Mouse (Mus musculus): ENCODE results near the gene Upf3b. TPM values are rescaled to one million over a fixed set of nuclear protein-coding genes. Genes with fewer than 3 reads are reported as not detected.
A peak's percentile ranks its signal among the peaks of the same experiment; 100 is the strongest.
"Not testable (repeated sequence)": the region's sequence is repeated elsewhere in the genome, so short reads cannot be mapped to it uniquely, and the experiment has no call there.

The Upf3b gene
- polyA plus RNA-seq (2015; fragmentation: Nextera tagmentation; extraction: Ambion mirVana) = 9.1 and 9.2 TPM in 2 replicates

DNA sequence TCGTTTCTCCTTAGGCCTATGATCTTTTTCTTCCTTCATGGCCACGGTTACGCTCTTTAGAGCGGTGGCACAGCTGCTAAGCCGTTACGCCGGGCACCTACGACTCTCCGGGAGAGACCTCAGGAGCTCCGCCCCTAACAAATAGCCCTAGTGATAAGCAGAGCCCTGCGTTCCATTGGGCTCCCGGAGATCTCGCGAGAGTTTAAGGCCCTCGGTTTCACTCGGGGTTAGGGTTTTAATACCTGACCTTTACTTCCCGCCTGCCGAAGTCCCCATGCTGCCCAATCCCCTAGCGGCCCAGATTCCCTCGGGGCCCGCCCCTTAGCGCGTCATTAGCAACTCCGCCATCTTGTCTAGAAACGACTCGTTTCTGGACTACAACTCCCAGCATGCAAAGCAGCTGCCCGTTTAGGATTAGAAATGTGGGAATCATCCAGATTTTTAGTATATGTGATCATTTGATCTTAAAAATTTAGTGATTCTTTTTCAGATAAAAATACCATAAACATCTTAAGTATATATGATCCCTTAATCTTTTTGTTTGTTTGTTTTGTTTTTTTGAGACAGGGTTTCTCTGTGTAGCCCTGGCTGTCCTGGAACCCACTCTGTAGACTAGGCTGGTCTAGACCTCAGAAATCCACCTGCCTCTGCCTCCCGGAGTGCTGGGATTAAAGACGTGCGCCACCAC lies at the start of gene Upf3b:
Gene Upf3b (minus strand): TSS at position 130 of the 688 bp plus-strand sequence.
- Histone ChIP-seq H3K27me3 (ENCODE audit: control insufficient read depth, insufficient read depth, low read length) (no peaks in the 10 kb centered on the region), H3K9ac (ENCODE audit: low read length) (peak within 1 kb of the TSS; percentile 62), H3K27ac (replicated peaks) (peak within 1 kb of the TSS; percentile 77), H3K4me3 (ENCODE audit: low read depth, low read length) (peak within 1 kb of the TSS; percentile 50), H3K9me3 (ENCODE audit: control insufficient read depth, low read length) (no peaks in the 10 kb centered on the region), H3K4me2 (replicated peaks; ENCODE audit: low read depth) (peak within 1 kb of the TSS; percentile 60), H3K36me3 (ENCODE audit: control insufficient read depth, insufficient read depth, low read length) (no peaks in the 10 kb centered on the region), H3K4me1 (replicated peaks; ENCODE audit: control insufficient read depth, insufficient read depth) (no peaks in the 10 kb centered on the region)
- 16% methylated on average over 30 of the region's 30 CpGs for WGBS
- TF ChIP-seq CTCF (IDR thresholded peaks at IDR 0.05; ENCODE audit: low read depth) = no peak
- peak; percentile 59 for TF ChIP-seq EP300 (optimal IDR thresholded peaks at IDR 0.05)
- DNase-seq (ENCODE audit: low spot score) (peak; percentile 93), ATAC-seq (ENCODE audit: low FRiP score, low TSS enrichment) (peak; percentile 100)

DNA sequence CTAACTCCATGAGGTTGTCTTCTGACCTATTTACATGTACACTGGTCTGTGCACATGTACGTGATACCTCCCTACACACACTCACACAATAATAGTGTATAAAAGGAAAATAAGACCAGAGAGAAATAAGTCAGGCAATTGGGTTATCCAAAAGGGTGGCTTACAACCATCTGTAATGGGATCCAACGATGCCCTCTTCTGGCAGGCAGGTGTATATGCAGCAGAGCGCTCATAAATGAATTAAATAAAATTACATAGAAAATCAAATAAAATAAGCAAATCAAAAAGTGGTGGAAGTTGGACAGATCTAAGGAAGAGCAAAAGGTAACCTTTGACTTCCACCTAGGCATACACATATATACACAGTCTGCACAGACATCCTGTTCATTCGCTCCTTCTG lies 47.7 kb upstream of the Upf3b start:
- Histone ChIP-seq H3K27me3 (ENCODE audit: control insufficient read depth, insufficient read depth, low read length) (no peaks in the 10 kb centered on the region), H3K9me3 (ENCODE audit: control insufficient read depth, low read length) (no peaks in the 10 kb centered on the region), H3K36me3 (ENCODE audit: control insufficient read depth, insufficient read depth, low read length) (no peaks in the 10 kb centered on the region), H3K4me1 (replicated peaks; ENCODE audit: control insufficient read depth, insufficient read depth) (no peaks in the 10 kb centered on the region), H3K4me3 (ENCODE audit: low read depth, low read length) (no peak overlapping the region), H3K9ac (ENCODE audit: low read length) (no peak overlapping the region), H3K4me2 (replicated peaks; ENCODE audit: low read depth) (no peak overlapping the region), H3K27ac (replicated peaks) (no peak overlapping the region)
- ATAC-seq (ENCODE audit: low FRiP score, low TSS enrichment) (no peak), DNase-seq (ENCODE audit: low spot score) (no peak)
- 60% methylated on average over 4 of the region's 4 CpGs for WGBS
- TF ChIP-seq EP300 (optimal IDR thresholded peaks at IDR 0.05) = no peak
- peak; percentile 59 for TF ChIP-seq CTCF (IDR thresholded peaks at IDR 0.05; ENCODE audit: low read depth)

DNA sequence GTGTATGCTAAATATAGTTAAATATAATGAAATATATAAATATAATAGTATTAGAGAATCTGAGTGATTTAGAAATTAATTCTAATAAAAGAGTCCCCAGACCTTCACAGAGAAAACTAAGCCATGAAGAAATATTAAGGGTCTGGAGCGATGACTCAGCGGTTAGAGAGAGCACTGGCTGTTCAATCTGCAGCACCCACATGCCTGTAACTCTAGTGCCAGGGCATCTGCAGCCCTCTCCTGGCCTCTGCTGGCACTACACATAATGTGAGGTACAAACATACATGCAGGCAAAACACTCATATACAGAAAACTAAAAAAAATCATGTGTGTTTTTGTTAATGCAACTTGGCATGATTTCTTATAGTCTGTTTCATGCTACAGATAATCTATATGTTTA lies 34.8 kb upstream of the Upf3b start:
- DNase-seq (ENCODE audit: low spot score) = peak; percentile 40
- TF ChIP-seq EP300 (optimal IDR thresholded peaks at IDR 0.05) (no peak), CTCF (IDR thresholded peaks at IDR 0.05; ENCODE audit: low read depth) (peak; percentile 59)
- Histone ChIP-seq H3K27me3 (ENCODE audit: control insufficient read depth, insufficient read depth, low read length) (no peaks in the 10 kb centered on the region), H3K4me1 (replicated peaks; ENCODE audit: control insufficient read depth, insufficient read depth) (no peaks in the 10 kb centered on the region), H3K9me3 (ENCODE audit: control insufficient read depth, low read length) (no peaks in the 10 kb centered on the region), H3K4me3 (ENCODE audit: low read depth, low read length) (no peak overlapping the region), H3K27ac (replicated peaks) (no peak overlapping the region), H3K4me2 (replicated peaks; ENCODE audit: low read depth) (no peak overlapping the region), H3K9ac (ENCODE audit: low read length) (no peak overlapping the region), H3K36me3 (ENCODE audit: control insufficient read depth, insufficient read depth, low read length) (no peaks in the 10 kb centered on the region)
- 100% methylated on average over 2 of the region's 2 CpGs for WGBS
- ATAC-seq (ENCODE audit: low FRiP score, low TSS enrichment) = no peak

DNA sequence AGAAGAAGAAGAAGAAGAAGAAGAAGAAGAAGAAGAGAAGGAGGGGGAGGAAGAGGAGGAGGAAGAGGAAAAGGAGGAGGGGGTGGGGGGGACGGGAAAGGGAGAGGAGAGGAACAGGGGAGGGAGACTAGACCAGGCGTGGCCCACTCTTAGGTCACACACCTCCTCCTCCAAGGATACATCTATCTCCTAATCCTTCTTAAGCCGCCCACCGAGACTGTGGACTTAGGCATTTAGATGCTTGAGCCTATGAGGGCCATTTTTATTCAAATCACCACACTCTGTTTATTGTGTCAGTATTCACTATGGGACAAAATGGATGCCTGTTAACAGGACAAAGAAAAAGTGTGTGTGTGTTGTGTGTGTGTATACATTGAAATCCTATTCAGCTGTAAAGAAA lies 34.4 kb upstream of the Upf3b start:
- not testable (repeated sequence) for H3K9me3 ChIP-seq (ENCODE audit: control insufficient read depth, low read length); H3K36me3 ChIP-seq (ENCODE audit: control insufficient read depth, insufficient read depth, low read length); DNase-seq (ENCODE audit: low spot score); ATAC-seq (ENCODE audit: low FRiP score, low TSS enrichment); H3K9ac ChIP-seq (ENCODE audit: low read length); H3K4me3 ChIP-seq (ENCODE audit: low read depth, low read length); H3K4me1 ChIP-seq (replicated peaks; ENCODE audit: control insufficient read depth, insufficient read depth); H3K27me3 ChIP-seq (ENCODE audit: control insufficient read depth, insufficient read depth, low read length); H3K4me2 ChIP-seq (replicated peaks; ENCODE audit: low read depth); H3K27ac ChIP-seq (replicated peaks)
- WGBS = 88% methylated on average over 2 of the region's 4 CpGs

DNA sequence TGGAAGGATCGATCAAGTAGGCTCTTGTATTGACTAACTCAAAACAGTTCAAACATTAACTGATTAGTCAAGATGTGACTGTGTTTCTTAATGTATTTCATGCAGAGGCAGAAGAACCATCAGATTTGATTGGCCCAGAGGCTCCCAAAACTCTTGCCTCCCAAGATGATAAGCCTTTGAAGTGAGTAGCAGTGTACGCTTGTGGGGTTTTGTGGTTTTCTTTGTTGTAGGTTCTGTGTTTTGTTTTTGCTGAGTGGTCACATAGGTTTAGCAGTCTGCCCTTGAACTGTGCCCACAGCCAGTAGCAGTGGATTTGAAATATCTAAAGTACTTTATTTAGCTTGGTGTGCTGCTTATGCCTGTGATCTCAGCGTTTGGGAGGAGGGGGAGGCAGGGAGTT lies 31.6 kb upstream of the Upf3b start:
- TF ChIP-seq CTCF (IDR thresholded peaks at IDR 0.05; ENCODE audit: low read depth) (no peak), EP300 (optimal IDR thresholded peaks at IDR 0.05) (no peak)
- Histone ChIP-seq H3K4me2 (replicated peaks; ENCODE audit: low read depth) (no peak overlapping the region), H3K27me3 (ENCODE audit: control insufficient read depth, insufficient read depth, low read length) (no peaks in the 10 kb centered on the region), H3K4me1 (replicated peaks; ENCODE audit: control insufficient read depth, insufficient read depth) (no peaks in the 10 kb centered on the region), H3K9me3 (ENCODE audit: control insufficient read depth, low read length) (no peaks in the 10 kb centered on the region), H3K9ac (ENCODE audit: low read length) (no peak overlapping the region), H3K4me3 (ENCODE audit: low read depth, low read length) (no peak overlapping the region), H3K36me3 (ENCODE audit: control insufficient read depth, insufficient read depth, low read length) (no peaks in the 10 kb centered on the region), H3K27ac (replicated peaks) (no peak overlapping the region)
- 91% methylated on average over 3 of the region's 3 CpGs for WGBS
- DNase-seq (ENCODE audit: low spot score) (no peak), ATAC-seq (ENCODE audit: low FRiP score, low TSS enrichment) (no peak)

DNA sequence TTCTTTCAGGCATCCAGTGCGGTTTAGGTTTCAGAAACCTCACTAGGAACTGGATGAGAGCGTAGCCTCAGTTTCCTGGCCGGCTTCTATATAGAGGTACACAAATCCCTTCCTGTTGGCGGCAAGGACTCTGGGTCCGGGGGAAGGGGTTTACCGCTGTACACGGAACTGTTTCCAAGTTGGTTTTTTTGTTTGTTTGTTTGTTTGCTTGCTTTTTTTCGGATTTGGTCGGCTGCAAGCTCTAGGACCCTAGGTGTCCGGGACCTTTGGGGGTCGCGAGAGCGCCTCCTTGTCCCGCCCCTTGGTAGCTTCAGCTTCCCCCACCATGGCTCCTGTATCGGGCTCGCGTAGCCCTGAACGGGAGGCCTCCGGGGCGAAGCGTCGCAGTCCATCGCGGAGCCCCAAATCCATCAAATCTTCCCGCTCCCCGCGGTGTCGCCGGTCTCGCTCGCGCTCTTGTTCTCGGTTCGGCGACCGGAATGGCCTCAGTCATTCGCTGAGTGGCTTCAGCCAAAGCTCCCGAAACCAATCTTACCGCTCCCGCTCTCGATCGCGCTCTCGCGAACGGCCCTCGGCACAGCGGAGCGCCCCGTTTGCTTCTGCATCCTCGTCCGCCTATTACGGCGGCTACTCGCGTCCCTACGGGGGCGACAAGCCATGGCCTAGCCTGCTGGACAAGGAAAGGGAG lies 16.7 kb upstream of the Upf3b start, which contains the start of gene Nkap:
Gene Nkap (plus strand): TSS at position 125 of the 688 bp plus-strand sequence.
- Histone ChIP-seq H3K9me3 (ENCODE audit: control insufficient read depth, low read length) (no peaks in the 10 kb centered on the region), H3K9ac (ENCODE audit: low read length) (peak within 1 kb of the TSS; percentile 77), H3K36me3 (ENCODE audit: control insufficient read depth, insufficient read depth, low read length) (no peaks in the 10 kb centered on the region), H3K27me3 (ENCODE audit: control insufficient read depth, insufficient read depth, low read length) (no peaks in the 10 kb centered on the region), H3K4me1 (replicated peaks; ENCODE audit: control insufficient read depth, insufficient read depth) (no peaks in the 10 kb centered on the region), H3K4me3 (ENCODE audit: low read depth, low read length) (peak within 1 kb of the TSS; percentile 60), H3K4me2 (replicated peaks; ENCODE audit: low read depth) (peak within 1 kb of the TSS; percentile 52), H3K27ac (replicated peaks) (peak within 1 kb of the TSS; percentile 79)
- ATAC-seq (ENCODE audit: low FRiP score, low TSS enrichment) (peak; percentile 85), DNase-seq (ENCODE audit: low spot score) (peak; percentile 77)
- 14% methylated on average over 56 of the region's 58 CpGs for WGBS
- TF ChIP-seq CTCF (IDR thresholded peaks at IDR 0.05; ENCODE audit: low read depth) = no peak
- no peak for TF ChIP-seq EP300 (optimal IDR thresholded peaks at IDR 0.05)
